ENCODE assay signal across 8 mouse cellular contexts in the genomic region with DNA sequence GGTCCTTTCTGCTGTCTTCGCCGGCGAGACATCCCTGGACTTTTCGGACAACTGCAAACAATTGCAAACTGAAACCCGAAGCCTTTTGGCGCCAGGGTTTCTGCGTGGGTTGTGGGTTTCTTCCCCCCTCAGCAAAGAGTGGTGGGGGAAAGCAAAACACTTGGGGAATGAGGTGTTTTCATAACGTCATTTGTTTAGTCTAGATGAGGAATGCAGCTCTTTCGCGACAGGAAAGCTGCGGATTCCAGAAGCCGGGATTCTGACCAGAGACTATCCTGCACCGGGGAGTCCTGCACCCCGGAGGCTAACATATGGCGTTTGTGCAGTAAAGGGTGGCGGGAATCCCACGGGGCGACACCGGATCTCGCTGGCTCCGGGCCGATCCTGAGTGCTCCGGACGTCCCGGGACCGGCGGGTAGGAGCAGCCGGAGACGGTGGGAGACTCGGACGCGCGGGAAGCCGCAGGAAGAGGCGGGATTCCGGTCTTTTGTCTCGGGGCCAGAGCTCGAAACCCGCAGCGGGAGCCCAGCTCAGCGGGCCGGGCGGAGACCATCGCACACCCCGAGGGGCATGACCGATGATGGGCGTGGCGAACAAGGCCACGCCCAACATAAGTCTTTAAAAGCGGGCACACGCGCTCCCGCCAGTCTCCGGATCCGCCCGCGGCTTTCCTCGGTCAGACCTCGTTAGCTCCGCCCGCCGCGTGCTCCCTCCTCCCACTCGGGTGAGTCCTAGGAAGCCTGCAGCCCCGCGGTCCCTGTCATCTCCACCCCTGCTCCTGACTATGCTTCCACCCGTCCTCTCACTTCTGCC. TPM values are rescaled to one million over a fixed set of nuclear protein-coding genes. Genes with fewer than 3 reads are reported as not detected.
DNase-seq lines count a peak whose midpoint lies in the region; ATAC-seq and TF ChIP-seq lines count a peak whose summit lies in the region.

A gene (plus strand): TSS at position 259 of the 813 bp plus-strand sequence.

- intact Hi-C loops in heart, postnatal 36 days (cut with DNase I) = loop anchor here (2.0 to 5.0 kb wide), 5 partner anchors 33 to 248 kb away; no protein-coding TSS in a partner anchor

- no peak for TF ChIP-seq CTCF in layer of hippocampus, adult 2 months (conservative IDR thresholded peaks at IDR 0.05)
- TF ChIP-seq CTCF in lung, postnatal 0 days (IDR thresholded peaks at IDR 0.05) = no peak

- H3K36me3 ChIP-seq in forebrain, embryonic 16.5 days (ENCODE audit: control insufficient read depth, insufficient read depth) = no peaks in the 10 kb centered on the region
- no peaks in the 10 kb centered on the region for H3K36me3 ChIP-seq in lung, postnatal 0 days (ENCODE audit: insufficient read depth, low read length)

- ATAC-seq in forebrain, embryonic 16.5 days = peak; percentile 91
- peak; percentile 96 for ATAC-seq in lung, postnatal 0 days

- DNase-seq in MN1 (ENCODE audit: low spot score) = peak; percentile 98
- peak; percentile 80 to 81 for DNase-seq in cerebellum, adult 18-20 months
- peak; percentile 91 to 93 for DNase-seq in heart, postnatal 36 days
- DNase-seq in layer of hippocampus, adult 2 months (ENCODE audit: low spot score in 2 of 2) = peak; percentile 34 to 55
- peak; percentile 97 for DNase-seq in lung, postnatal 0 days (ENCODE audit: low spot score)
- DNase-seq in ovary, postnatal 10 days (ENCODE audit: low spot score) = peak; percentile 78
- peak; percentile 72 for DNase-seq in thymus, postnatal 14 days

- H3K4me2 ChIP-seq in forebrain, embryonic 16.5 days (ENCODE audit: low read length) = peak within 1 kb of the TSS; percentile 93
- H3K4me2 ChIP-seq in lung, postnatal 0 days (replicated peaks; ENCODE audit: low read depth, low read length) = peak within 1 kb of the TSS; percentile 92

- peak; percentile 11; the same call in 1 of the 2 replicates for TF ChIP-seq EP300 in lung, postnatal 0 days (IDR thresholded peaks at IDR 0.05)

- H3K4me3 ChIP-seq in forebrain, embryonic 16.5 days (replicated peaks; ENCODE audit: low read length) = peak within 1 kb of the TSS; percentile 81
- H3K4me3 ChIP-seq in layer of hippocampus, adult 2 months = peak within 1 kb of the TSS; percentile 72
- peak within 1 kb of the TSS; percentile 67 for H3K4me3 ChIP-seq in lung, postnatal 0 days (ENCODE audit: low read depth, low read length)

- peak within 1 kb of the TSS; percentile 91 for H3K27ac ChIP-seq in forebrain, embryonic 16.5 days (ENCODE audit: low read length)
- H3K27ac ChIP-seq in layer of hippocampus, adult 2 months = peak within 1 kb of the TSS; percentile 80
- peak within 1 kb of the TSS; percentile 91 for H3K27ac ChIP-seq in lung, postnatal 0 days (ENCODE audit: low read length)

- H3K4me1 ChIP-seq in forebrain, embryonic 16.5 days (replicated peaks; ENCODE audit: control insufficient read depth, insufficient read depth, low read length) = peaks cover 30% of the 10 kb centered on the region
- H3K4me1 ChIP-seq in lung, postnatal 0 days (ENCODE audit: insufficient read depth, low read depth, low read length) = peaks cover 13% of the 10 kb centered on the region

- WGBS in forebrain, embryonic 16.5 days = under 1% methylated on average over 67 of the region's 67 CpGs
- under 1% methylated on average over 66 of the region's 67 CpGs for WGBS in lung, postnatal 0 days

- H3K27me3 ChIP-seq in forebrain, embryonic 16.5 days (replicated peaks; ENCODE audit: control insufficient read depth, insufficient read depth, low read length) = no peaks in the 10 kb centered on the region
- no peaks in the 10 kb centered on the region for H3K27me3 ChIP-seq in lung, postnatal 0 days (replicated peaks; ENCODE audit: insufficient read depth, low read length)

- H3K9me3 ChIP-seq in forebrain, embryonic 16.5 days (ENCODE audit: control insufficient read depth, low read length) = no peaks in the 10 kb centered on the region
- no peaks in the 10 kb centered on the region for H3K9me3 ChIP-seq in lung, postnatal 0 days (ENCODE audit: low read length)

- peak within 1 kb of the TSS; percentile 89 for H3K9ac ChIP-seq in forebrain, embryonic 16.5 days (replicated peaks; ENCODE audit: low read depth, low read length)
- H3K9ac ChIP-seq in lung, postnatal 0 days (replicated peaks; ENCODE audit: low read depth) = peak within 1 kb of the TSS; percentile 71

RNA-seq across cellular contexts. Expression of the gene that starts here (rescaled TPM):
- polyA plus RNA-seq in forebrain, embryonic 16.5 days (2015; fragmentation: Nextera tagmentation; extraction: Ambion mirVana) = 196 and 203 TPM in 2 replicates
- 10 to 100 TPM; 42.2 to 47.9 TPM for total RNA-seq in heart, postnatal 36 days (2021)
- total RNA-seq in layer of hippocampus, adult 2 months (2021) = 10 to 100 TPM; 20.2 to 24.6 TPM
- polyA plus RNA-seq in lung, postnatal 0 days (2015; fragmentation: Nextera tagmentation; extraction: Ambion mirVana) = 124 and 131 TPM in 2 replicates

Comparison
In these comparisons a context has a peak if more than half of its experiments do, and no peak if none do; other contexts are left out.
1. Peak in every context shown above with its lines: DNase-seq, ATAC-seq, H3K4me3 ChIP-seq and H3K27ac ChIP-seq.
2. DNase-seq: peak in every context shown above with its lines; median percentile 98 in MN1; 97 in lung, postnatal 0 days; 92 in heart, postnatal 36 days; 80 in cerebellum, adult 18-20 months; 78 in ovary, postnatal 10 days; 72 in thymus, postnatal 14 days; 44 in layer of hippocampus, adult 2 months.